Mouse (Mus musculus) left cerebral cortex, postnatal 14 days (tissue): ENCODE results near the gene Tbxa2r. TPM values are rescaled to one million over a fixed set of nuclear protein-coding genes. Genes with fewer than 3 reads are reported as not detected.

ENCODE experiments used
- DNase-seq, 2 experiments: peaks; one replicate each; pipeline ENCODE4 v3.0.0; 2021 to 2022; ENCODE audit warnings: low spot score in 2 of 2, mixed read lengths in 1 of 2
- intact Hi-C: fragments of 180-260 bp; cut with DNase I; formaldehyde crosslinking; loops from one replicate; pipeline ENCODE4 v1.15.1; 2025
- long read RNA-seq, 2 experiments: library from polyadenylated mRNA; stranded (forward); transcript quantifications; one replicate each; pipeline ENCODE4 v2.0.0; 2021
- total RNA-seq, 2 experiments: library from RNA; stranded (reverse); gene quantifications; 2 replicates each; pipeline ENCODE4 v1.2.3; 2021

The Tbxa2r gene
- total RNA-seq: 1 to 10 TPM; 1.3 to 1.5 TPM
- long read RNA-seq, experiment 1, partial matches to known transcripts: 2 of 5 reads
- long read RNA-seq, experiment 1, other reads (novel, unspliced or antisense): 1 of 5 reads
- long read RNA-seq, experiment 2, partial matches to known transcripts: 1 of 5 reads
- long read RNA-seq, experiment 2, other reads (novel, unspliced or antisense): 0 of 5 reads

DNA sequence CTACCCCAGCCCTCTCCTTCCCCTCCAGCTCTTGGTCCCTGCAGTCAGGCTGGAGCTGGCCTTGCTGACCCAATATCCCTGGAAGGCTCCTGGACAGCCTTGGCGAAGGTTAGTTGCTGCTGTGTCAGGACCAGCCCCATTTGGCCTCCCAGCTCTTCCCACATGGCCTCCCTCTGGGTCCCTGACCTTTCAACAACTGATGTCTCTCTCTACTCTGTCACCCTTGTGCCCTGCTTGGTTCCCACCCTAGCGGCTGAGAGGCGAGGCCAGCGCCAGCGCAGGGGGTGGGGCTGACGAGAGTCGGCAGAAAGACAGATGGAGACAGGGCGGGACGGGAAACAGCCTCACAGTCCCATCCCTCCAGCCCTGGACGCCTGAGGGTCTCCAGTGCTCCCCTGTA lies at the start of gene Tbxa2r:
TSS of gene Tbxa2r (plus strand) at position 346 of the 400 bp plus-strand sequence.
- intact Hi-C loops: no loop called here
- no peak for DNase-seq

DNA sequence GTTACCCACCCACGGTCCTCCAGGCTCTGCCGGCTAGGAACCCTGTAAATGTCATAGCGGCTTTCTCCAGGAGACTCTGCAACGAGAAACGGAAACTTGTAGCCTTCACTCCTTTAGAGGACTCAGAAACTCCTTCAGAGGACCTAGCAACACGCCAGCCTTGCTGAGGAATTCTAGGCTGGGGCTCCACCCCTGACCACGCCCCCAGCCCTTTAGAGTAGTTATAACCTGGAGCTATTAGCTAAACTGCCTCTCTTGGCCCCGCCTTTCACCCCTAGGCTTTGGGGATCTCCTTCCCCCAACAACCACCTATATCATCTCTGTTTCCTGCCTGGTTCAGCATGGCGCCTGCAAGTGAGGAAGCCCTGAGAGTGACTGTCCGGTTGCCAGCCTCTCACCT lies 49.0 kb upstream of the Tbxa2r start:
- no peak for DNase-seq
- intact Hi-C loops: no loop called here

DNA sequence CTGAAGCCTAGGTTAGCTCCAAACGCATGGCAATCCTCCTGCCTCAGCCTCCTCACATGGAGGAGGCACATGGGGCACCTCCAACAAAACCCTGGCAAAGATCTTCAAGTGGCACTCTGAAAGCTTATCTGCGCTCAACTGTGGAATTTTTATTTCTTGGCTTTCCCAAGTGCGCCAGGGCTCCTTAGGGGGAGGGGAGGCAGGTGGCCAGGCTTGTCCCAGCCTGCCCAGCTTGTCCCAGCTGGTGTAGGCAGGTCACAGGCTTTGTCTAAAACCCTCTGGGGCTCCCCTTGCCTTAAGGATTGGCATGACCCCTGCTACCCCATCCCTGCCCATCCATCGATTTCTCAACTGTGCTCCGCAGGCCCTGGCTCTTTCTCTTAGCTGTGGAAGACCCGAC lies 44.3 kb upstream of the Tbxa2r start:
- intact Hi-C loops: no loop called here
- no peak for DNase-seq

DNA sequence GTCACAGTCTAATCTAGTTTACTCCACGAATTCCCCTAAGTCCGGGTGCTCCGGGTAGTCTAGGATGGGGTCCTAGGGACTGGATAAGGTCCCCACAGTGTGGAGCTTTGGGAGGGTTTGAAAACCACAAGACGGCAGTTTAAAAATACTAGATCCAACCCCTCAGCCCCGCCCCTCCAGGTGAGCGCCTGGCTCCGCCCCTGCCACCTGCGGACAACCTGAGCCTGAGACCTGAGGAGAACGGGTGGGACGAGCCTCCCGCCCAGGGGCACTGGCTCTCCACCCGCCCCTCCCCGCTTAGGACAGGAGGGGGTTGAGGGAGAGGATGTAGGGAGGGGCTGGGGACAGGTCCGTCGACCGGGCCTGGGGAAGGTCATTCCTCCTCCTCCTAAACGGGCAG lies 43.8 kb upstream of the Tbxa2r start:
- intact Hi-C loops: loop anchor here (5.0 kb wide), 2 partner anchors 63 to 168 kb away; no protein-coding TSS in a partner anchor

DNA sequence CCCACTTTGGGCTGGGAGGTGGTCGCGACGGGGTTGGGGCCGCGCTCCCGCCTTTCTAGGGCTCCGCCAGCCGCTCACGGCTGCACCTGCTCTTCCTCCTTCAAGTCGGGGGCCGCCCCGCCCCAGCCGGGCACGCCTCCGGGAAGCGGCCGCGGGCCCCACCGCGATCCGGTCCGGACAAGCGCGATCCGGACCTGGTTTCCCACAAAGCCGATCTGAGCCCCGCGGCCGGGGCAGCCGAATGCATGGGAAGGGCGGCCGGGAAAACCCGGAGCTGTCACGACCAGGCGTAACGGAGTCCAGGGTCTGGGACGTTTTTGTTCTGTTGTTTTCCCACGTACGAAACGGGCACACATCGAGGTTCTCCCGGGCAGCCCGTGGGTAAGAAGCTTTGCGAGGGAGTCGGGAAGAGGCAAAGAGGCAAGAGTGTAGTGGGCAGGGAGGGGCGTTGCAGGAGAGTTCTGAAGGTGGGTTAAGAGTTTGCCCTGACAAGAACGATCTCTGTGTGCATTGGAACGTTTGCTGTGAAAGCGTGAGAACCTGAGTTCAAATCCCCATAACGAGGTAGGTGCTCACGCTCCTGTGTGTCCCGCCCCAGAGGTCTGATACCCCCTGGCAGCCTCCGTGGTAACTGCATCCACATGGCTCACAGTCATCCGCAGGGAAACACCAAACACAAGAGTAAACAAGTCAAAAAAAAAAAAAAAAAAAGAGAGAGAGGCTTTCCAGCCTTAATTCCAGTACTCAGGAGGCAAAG lies 42.7 kb upstream of the Tbxa2r start:
- peak; percentile 81 to 86 for DNase-seq
- intact Hi-C loops: loop anchor here (5.0 kb wide), 2 partner anchors 61 to 166 kb away; no protein-coding TSS in a partner anchor

More for the DNA sequence above, 43.8 kb upstream of the Tbxa2r start:
- no peak for DNase-seq

DNA sequence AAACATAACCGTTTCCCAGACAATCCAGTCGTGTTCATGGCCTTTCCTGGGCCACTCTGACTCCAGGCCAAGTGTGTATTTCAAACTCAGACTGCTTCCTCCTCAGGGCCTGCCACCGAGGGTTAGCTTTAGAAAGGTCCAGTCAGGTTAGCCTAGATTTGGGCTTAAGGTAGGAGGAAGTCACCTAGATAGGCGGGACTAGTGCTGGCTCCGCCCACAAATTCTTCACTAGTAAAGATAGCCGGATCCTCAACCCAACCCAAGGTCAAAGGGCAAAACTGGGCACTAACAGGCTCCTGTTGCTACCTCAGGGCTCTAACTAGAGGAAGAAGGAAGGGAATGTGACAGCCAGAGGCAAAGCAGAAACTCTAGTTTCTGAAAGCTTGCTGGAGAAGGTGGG lies 41.9 kb upstream of the Tbxa2r start:
- no peak for DNase-seq
- intact Hi-C loops: loop anchor here (5.0 kb wide), 2 partner anchors 61 to 166 kb away; no protein-coding TSS in a partner anchor

DNA sequence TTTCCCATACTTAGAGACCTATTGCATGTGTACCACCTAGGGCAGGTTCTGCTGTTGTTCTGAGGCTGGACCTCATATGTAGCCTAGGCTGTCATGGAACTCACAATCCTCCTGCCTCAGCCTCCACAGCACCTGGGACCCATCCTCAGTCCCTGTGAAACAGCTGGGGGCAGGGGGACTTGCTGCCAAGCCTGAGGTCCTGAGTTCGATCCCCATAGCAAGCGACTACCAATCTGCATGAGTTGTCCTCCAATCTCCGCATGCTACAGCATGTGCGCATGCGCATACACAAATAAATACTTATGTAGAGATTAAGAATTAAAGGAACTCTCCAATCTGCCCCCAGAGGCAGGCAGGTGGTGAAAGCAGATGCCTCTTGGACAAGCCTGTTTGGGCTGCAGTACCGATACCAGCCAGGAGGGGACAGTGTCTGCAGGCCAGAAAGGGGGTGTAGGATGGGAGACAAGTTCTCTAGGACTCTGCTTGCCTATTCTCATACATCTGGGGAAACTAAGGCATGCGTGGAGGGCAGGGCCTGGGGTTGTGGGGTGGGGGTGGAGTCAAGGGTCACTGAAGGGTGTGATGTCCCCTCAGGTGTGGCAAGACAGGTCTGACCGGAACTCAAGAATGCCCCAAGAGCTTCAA lies 40.9 kb upstream of the Tbxa2r start:
- DNase-seq: no peak
- intact Hi-C loops: loop anchor here (5.0 kb wide), 2 partner anchors 60 to 165 kb away; no protein-coding TSS in a partner anchor

DNA sequence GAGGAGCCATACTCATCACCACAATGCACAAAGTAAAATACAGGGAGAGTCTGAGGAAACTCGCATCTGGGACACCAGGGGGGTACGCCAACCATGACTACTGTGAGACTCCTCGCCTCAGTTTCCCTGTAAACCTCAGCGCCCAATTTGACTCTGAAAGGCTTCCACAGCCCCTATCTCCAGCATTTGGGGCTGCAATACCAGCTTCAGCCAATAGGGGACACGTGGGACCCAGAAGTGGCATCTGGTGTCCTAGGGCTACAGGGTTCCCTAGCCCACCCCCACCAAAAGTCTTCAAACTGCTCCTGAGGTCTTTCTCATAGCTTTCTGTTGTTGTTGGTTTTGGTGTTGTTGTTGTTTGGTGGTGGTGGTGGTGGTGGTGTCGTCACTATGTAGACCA lies 39.9 kb upstream of the Tbxa2r start:
- no peak for DNase-seq
- intact Hi-C loops: loop anchor here (5.0 kb wide), 2 partner anchors 59 to 164 kb away; no protein-coding TSS in a partner anchor

DNA sequence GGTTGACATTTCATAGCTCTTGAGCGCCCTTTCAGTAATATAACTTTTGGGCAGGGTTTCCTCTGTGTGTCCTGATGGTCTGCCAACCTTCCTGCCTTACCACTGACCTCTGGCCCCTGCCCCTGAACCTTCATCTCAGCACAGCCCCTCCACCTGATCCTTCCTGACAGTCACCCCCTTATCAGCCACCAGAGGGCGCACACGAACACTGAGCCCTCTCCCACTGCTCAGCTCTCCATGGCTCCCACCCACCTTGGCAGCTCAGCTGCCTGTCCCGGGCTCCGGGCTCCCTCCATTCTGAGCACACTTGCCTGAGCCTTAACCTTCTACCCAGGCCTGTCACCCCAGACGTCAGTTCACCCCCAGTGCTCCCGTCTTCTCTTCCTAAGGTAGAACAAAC lies 39.3 kb upstream of the Tbxa2r start:
- DNase-seq: peak; percentile 68 to 76
- intact Hi-C loops: loop anchor here (5.0 kb wide), 2 partner anchors 58 to 163 kb away; no protein-coding TSS in a partner anchor

DNA sequence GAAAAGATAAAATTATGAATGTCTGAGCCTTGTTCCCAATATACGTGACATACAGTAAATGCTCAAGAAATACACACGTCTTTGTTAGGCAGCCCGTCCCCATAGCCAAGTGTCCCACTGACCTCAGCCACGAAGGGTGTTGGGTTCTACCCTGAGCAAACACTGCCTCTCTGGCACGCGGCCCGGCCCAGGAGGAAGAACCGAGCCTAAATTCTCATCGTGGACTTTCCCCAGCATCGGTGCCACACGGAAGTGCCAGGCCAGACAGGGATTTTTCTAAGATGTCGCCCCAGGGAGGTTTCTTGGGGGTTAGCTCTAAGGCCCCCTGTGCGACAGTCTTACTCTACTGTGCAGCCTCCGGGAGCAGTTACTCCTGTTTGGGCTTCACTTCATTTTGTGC lies 38.7 kb upstream of the Tbxa2r start:
- intact Hi-C loops: loop anchor here (5.0 kb wide), 2 partner anchors 57 to 162 kb away; no protein-coding TSS in a partner anchor
- DNase-seq: no peak

DNA sequence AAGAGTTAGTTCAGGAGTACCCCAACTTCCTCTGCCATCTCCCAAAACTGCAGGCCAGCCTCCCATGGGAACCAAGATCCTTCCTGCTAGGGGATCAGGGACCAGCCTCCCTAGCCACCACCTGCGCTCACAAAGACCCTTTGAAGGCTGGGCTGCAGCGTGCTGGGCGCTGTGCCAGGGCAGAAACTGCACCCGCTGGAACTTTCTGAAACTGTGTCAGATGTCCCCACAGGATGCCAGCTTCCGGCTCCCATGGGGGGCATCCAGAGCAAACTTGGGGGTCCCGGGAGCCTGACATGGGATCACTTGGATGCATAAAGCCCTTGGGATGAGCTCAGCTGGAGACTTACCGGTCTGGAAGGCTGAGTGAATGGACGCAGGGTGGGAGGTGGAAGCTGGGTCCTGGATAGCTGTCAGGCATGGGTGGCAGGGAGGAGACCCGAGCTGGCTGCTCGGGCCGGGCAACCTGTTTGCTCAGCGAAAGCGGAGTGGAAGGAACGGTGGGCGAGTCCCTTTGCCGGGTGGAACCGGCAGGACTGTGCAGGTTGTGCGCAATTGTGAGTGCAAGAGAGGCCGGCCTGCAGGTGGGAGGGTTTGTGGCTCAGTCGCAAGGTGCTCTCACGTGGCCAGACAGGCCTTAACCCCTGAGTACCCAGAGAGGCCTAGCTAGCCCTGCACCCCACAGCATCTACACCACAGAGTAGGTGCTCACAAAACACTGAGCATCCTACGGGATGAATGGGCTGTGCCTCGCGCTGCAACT lies 37.7 kb upstream of the Tbxa2r start:
- intact Hi-C loops: no loop called here

DNA sequence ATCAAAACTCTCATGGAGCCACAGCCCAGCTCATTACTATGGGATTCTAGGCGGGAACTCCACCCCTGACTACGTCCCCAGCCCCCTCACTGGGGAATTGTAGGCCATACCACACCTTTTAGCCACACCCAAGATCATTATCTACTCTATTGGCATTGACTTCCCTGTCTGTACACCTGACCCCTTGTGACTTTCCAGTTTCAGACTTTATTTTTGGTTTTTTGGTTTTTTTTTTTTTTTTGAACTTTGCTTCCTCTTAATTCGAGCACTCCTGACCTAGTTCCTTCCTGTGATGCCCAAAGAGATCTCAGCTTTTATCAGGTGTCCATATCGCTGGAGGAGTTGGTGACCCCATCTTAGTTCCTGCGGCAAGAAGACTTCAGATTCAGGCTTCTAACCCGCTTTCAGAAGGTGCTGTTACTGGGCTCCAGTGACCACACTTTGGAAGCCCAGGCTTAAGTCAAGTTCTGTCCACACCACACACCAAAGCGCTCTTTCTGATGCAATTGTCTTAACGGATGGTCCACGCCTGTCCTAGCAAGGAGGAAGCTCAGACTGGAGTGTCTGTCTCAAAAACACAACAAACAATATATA lies 36.9 kb upstream of the Tbxa2r start, which contains the start of gene Tjp3:
TSS of gene Tjp3 (minus strand) at position 71 of the 594 bp plus-strand sequence.
- intact Hi-C loops: no loop called here

More for the DNA sequence above, 37.7 kb upstream of the Tbxa2r start:
- no peak for DNase-seq

DNA sequence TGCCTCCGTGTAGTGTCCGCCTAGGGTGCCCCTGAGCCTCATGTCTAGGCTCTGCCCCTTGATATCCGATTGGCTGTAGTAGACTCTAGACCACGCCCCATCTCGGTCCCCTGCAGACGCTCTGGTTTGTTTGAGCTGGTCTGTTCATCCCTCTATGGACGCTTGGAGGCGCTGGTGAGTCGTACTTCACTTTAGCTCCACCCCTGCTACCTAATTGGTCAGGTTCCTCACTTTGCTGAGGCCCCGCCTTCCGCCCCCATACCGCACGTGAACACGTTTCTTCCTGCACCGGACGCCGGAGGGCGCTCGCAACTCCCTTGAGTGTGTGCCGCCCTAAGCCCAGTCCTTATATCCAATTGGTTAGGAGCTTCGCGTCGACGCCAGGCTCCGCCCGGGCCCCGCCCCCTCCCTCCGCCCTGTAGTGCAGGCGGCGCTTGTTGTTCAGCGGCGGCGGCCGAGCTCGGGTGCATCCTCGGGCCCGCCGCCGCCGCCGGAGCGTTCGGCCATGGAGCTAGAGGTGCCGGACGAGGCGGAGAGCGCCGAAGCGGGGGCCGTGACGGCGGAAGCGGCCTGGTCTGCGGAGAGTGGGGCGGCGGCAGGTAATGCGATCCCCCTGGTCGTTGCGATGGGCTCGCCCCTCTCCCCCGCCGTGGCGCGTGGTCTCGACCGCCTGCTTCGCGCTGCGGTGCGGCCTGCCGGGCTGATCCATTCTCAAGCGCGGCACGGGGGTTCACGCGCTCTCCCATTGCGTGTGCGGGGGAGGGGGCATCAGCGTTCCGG lies 35.8 kb upstream of the Tbxa2r start, which contains the start of gene Pip5k1c:
TSS of gene Pip5k1c (plus strand) at position 410 of the 780 bp plus-strand sequence.
- peak; percentile 100 for DNase-seq
- intact Hi-C loops: no loop called here

More for the DNA sequence above, 36.9 kb upstream of the Tbxa2r start, which contains the start of gene Tjp3:
- no peak for DNase-seq

DNA sequence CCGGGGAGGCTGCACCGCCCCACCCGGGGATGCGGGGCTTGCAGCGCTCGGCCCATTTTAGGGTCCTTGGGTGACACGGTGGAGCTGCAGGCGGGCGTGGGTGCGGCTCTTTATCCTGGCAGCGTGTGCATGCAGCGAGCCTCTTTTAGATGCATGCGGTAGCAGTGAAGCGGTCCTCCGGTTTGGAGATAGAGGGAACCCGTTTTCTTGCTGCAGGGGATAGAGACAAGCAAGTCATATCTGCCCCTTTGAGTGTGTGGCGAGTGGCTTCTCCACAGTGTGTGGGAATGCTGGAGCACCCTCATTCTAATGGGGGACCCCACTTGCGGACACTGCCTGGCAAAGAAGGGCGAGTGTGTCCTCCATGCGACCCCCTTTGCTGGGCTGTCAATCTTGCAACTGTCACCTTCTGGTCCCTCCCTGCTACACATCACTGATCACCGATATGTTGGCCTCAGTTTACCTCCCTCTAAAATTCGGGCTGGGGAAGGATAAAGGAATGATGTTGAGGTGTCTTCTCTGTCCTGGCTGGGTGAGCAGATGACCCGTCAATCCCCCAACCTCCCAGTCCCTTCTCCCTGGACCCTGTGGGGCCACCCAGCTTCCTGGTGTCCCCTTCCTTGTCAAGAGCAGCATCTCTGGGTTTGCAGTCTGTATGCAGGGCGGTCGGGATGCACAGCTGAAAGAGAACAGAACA lies 35.0 kb upstream of the Tbxa2r start:
- intact Hi-C loops: no loop called here
- DNase-seq: no peak

DNA sequence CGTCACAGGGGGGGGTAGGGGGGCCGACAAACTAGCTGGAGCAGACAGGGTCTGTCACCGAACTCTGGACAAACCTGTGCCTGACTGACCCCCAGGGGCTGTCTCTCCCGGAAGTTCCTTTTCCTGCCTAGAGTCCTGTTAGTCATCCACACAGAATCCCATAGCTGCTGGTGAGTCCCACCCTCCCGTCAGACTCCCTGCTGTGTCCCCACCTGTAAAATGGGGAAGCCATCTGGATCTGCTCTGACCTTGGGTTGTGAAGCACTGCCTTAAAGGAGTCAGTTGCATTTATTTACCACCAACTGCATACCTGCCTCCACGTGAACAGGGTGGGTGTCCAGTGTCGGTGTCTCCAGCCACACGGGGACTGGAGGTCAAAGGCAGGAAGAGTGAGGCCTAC lies 34.1 kb upstream of the Tbxa2r start:
- intact Hi-C loops: no loop called here
- no peak for DNase-seq

DNA sequence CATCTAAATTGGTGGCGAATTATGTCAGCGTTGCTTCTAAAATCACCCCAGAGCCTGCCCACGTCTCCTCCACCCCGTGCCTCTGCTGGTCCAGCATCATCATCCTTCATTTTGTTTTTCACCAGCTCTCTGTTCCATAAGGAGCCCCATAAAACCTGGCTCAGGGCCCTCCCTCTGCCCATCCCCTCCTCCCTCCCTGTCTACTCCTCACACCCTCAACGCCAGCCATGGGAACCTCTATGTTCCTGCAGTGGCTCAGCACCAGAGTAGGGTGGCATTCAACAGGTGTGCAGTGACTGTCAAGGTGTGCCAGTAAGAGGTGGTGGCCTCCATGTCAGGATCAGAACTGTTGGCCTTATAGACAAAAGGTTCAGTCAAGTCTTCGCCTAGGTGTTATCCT lies 33.3 kb upstream of the Tbxa2r start:
- intact Hi-C loops: no loop called here
- DNase-seq: peak in 1 of 2 experiments; percentile 73

DNA sequence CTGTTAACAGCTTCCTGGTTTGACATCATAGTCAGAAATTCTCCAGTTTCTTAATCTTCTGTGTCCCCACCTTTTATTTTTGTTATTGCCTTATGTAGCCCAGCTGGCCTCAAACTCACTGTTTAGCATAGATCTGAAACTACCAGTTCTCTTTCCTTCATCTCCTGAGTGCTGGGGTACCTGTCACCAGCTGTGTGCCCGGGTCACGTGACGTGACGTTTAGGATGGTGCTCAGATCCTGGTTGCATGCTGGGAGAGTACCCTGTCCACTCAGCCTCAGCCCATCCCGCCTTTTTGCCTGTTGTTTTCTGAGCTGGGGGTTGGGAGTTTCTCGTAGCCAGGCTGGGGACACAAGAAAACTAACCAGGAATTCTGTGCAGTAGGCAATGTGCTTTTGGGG lies 31.3 kb upstream of the Tbxa2r start:
- intact Hi-C loops: no loop called here
- DNase-seq: no peak
